Mouse (Mus musculus) liver, embryonic 14.5 days (tissue): Measurements from ENCODE around the gene Ralgapa1. TPM values are rescaled to one million over a fixed set of nuclear protein-coding genes. Genes with fewer than 3 reads are reported as not detected.
"Not testable (repeated sequence)": the region's sequence is repeated elsewhere in the genome, so short reads cannot be mapped to it uniquely, and the experiment has no call there.

Source experiments
- ATAC-seq: fragments of 200-750 bp; cut with Nextera tagmentation; 2 replicates; pipeline ENCODE4 v1.8.0; 2017; ENCODE audit warnings: moderate number of reproducible peaks, mild to moderate bottlenecking, moderate library complexity; ENCODE audit not compliant: insufficient read depth
- DNase-seq, 3 experiments: peaks; one replicate each; pipeline ENCODE4 v3.0.0-alpha.2; 2012 to 2013; ENCODE audit warnings: low read depth in 3 of 3, low spot score in 3 of 3
- H3K27ac ChIP-seq: fragments of 300-500 bp; sonication (generic); 2 replicates; pipeline ENCODE4 v1.5.1; 2014; ENCODE audit warnings: moderate library complexity, mild to moderate bottlenecking, control low read depth, inconsistent platforms
- H3K27me3 ChIP-seq: fragments of 300-500 bp; sonication (generic); 2 replicates; pipeline ENCODE4 v1.6.1; 2014; ENCODE audit warnings: mild to moderate bottlenecking, low read length, moderate library complexity; ENCODE audit not compliant: control insufficient read depth, insufficient read depth
- H3K36me3 ChIP-seq: fragments of 300-500 bp; sonication (generic); replicated peaks from 2 replicates; pipeline ENCODE4 v1.6.1; 2014; ENCODE audit warnings: low read depth; ENCODE audit not compliant: control insufficient read depth, insufficient read depth
- H3K4me1 ChIP-seq, 2 experiments: fragments of 200-500 bp in 1 of 2; fragments of 300-500 bp in 1 of 2; sonication (generic) in 1 of 2; replicated peaks; 2 replicates each; pipeline ENCODE4 v1.6.1; 2012 to 2014; ENCODE audit warnings: antibody characterized with exemption in 1 of 2, inconsistent platforms in 1 of 2, low read length in 1 of 2; ENCODE audit not compliant: control insufficient read depth in 2 of 2, insufficient read depth in 2 of 2
- H3K4me2 ChIP-seq: fragments of 300-500 bp; sonication (generic); 2 replicates; pipeline ENCODE4 v1.6.1; 2014; ENCODE audit warnings: low read depth, mild to moderate bottlenecking, control low read depth, moderate library complexity
- H3K4me3 ChIP-seq, 2 experiments: fragments of 200-500 bp in 1 of 2; fragments of 300-500 bp in 1 of 2; sonication (generic) in 1 of 2; 2 replicates each; pipeline ENCODE4 v1.5.1; 2012 to 2014; ENCODE audit warnings: low read depth in 2 of 2, low read length in 2 of 2, mild to moderate bottlenecking in 2 of 2, control low read depth in 1 of 2, inconsistent platforms in 1 of 2, moderate library complexity in 1 of 2; ENCODE audit not compliant: insufficient read depth in 1 of 2
- H3K9ac ChIP-seq: fragments of 300-500 bp; sonication (generic); replicated peaks from 2 replicates; pipeline ENCODE4 v1.6.1; 2014; ENCODE audit warnings: mild to moderate bottlenecking, control low read depth, moderate library complexity
- H3K9me3 ChIP-seq: fragments of 300-500 bp; sonication (generic); 2 replicates; pipeline ENCODE4 v1.6.1; 2016; ENCODE audit warnings: low read length, mixed read lengths; ENCODE audit not compliant: control insufficient read depth
- CTCF ChIP-seq: IDR thresholded peaks from 2 replicates; pipeline ENCODE4 v1.5.1; 2016; ENCODE audit warnings: antibody characterized with exemption, low read depth, control low read depth
- EP300 ChIP-seq: IDR thresholded peaks from 2 replicates; pipeline ENCODE4 v1.6.1; 2016; ENCODE audit warnings: antibody characterized with exemption, low read depth
- WGBS: fragments of 180-500 bp; shearing (Covaris S2); extraction: QIAGEN DNeasy Blood & Tissue Kit; methylation state at CpG from one replicate; pipeline ENCODE4 v1.1.7; 2014; ENCODE audit not compliant: insufficient replicate concordance; 5-methylcytosine and 5-hydroxymethylcytosine counted together
- polyA plus RNA-seq, 2 experiments: library from polyadenylated mRNA; depleted of rRNA in 1 of 2; stranded (reverse) in 1 of 2; unstranded in 1 of 2; fragments of >200 nt; fragmentation: Nextera tagmentation in 1 of 2; extraction: Ambion mirVana in 1 of 2; gene quantifications; 2 replicates each; pipeline versions ENCODE4 v1.2.1 to v1.2.3; 2012 to 2014

The Ralgapa1 gene
- polyA plus RNA-seq, 2 experiments: 4.3 to 8.8 TPM

- WGBS: 18% methylated on average over 3 of the region's 3 CpGs
- no peak overlapping the region for H3K4me3 ChIP-seq
- H3K9me3 ChIP-seq: no peaks in the 10 kb centered on the region
- peaks cover 21% of the 10 kb centered on the region for H3K27me3 ChIP-seq
- H3K9ac ChIP-seq: no peak overlapping the region
- H3K27ac ChIP-seq: no peak overlapping the region
- H3K36me3 ChIP-seq: no peaks in the 10 kb centered on the region
- DNase-seq: no peak
- H3K4me2 ChIP-seq: no peak overlapping the region
- H3K4me1 ChIP-seq: no peaks in the 10 kb centered on the region
- ATAC-seq: no peak
- TF ChIP-seq EP300 (no peak), CTCF (no peak)
Measured at GRCm38 (mm10) chr12:55604411-55604810, 216.6 kb downstream of the Ralgapa1 start.

- 7% methylated on average over 42 of the region's 42 CpGs for WGBS
- peak; percentile 13; the same call in 1 of the 2 replicates for ATAC-seq
- Histone ChIP-seq H3K27me3 (peaks cover 46% of the 10 kb centered on the region), H3K4me2 (peak overlapping the region; percentile 60), H3K4me3 (no peak overlapping the region), H3K36me3 (no peaks in the 10 kb centered on the region), H3K9ac (no peak overlapping the region), H3K9me3 (no peaks in the 10 kb centered on the region), H3K4me1 (no peaks in the 10 kb centered on the region), H3K27ac (no peak overlapping the region)
- DNase-seq: no peak
- TF ChIP-seq CTCF: no peak
- TF ChIP-seq EP300: no peak
Measured at GRCm38 (mm10) chr12:55600503-55600994, 220.4 kb downstream of the Ralgapa1 start.

- peak in 1 of 3 experiments; percentile 16 for DNase-seq
Measured at GRCm38 (mm10) chr12:55599639-55600502, 221.1 kb downstream of the Ralgapa1 start.

GRCm38 (mm10) chr12:55598887-55599561 lies 221.9 kb downstream of the Ralgapa1 start, which contains the start of gene Insm2:
Gene Insm2, plus strand, starts transcription at chr12:55599427.
- peak within 1 kb of the TSS; percentile 19 to 38; a peak in 3 of 4 replicates for H3K4me3 ChIP-seq
- H3K9ac ChIP-seq: no peak within 1 kb of the TSS
- peak within 1 kb of the TSS; percentile 60 for H3K4me2 ChIP-seq
- H3K27ac ChIP-seq: no peak within 1 kb of the TSS
- DNase-seq (no peak), ATAC-seq (no peak)
- peaks cover 46% of the 10 kb centered on the region for H3K27me3 ChIP-seq
- 1% methylated on average over 73 of the region's 77 CpGs for WGBS
- H3K36me3 ChIP-seq: no peaks in the 10 kb centered on the region
- H3K4me1 ChIP-seq: no peaks in the 10 kb centered on the region
- H3K9me3 ChIP-seq: no peaks in the 10 kb centered on the region
- no peak for TF ChIP-seq CTCF
- TF ChIP-seq EP300: no peak

More at GRCm38 (mm10) chr12:55599639-55600502, 221.1 kb downstream of the Ralgapa1 start:
- no peak overlapping the region for H3K9ac ChIP-seq
- peaks cover 46% of the 10 kb centered on the region for H3K27me3 ChIP-seq
- no peaks in the 10 kb centered on the region for H3K4me1 ChIP-seq
- TF ChIP-seq EP300: no peak
- no peak for TF ChIP-seq CTCF
- no peaks in the 10 kb centered on the region for H3K36me3 ChIP-seq
- no peaks in the 10 kb centered on the region for H3K9me3 ChIP-seq
- ATAC-seq: peak; percentile 41; the same call in 1 of the 2 replicates
- H3K27ac ChIP-seq: no peak overlapping the region
- WGBS: 1% methylated on average over 107 of the region's 109 CpGs
- H3K4me3 ChIP-seq: peak overlapping the region in 1 of 2 experiments; percentile 38; a peak in 2 of 4 replicates
- H3K4me2 ChIP-seq: peak overlapping the region; percentile 60

- 7% methylated on average over 7 of the region's 7 CpGs for WGBS
- H3K4me1 ChIP-seq: no peaks in the 10 kb centered on the region
- no peaks in the 10 kb centered on the region for H3K36me3 ChIP-seq
- DNase-seq (no peak), ATAC-seq (no peak)
- H3K4me3 ChIP-seq: peak overlapping the region in 1 of 2 experiments; percentile 38; a peak in 1 of 4 replicates
- no peak overlapping the region for H3K9ac ChIP-seq
- no peak overlapping the region for H3K27ac ChIP-seq
- no peak for TF ChIP-seq EP300
- TF ChIP-seq CTCF: no peak
- peaks cover 46% of the 10 kb centered on the region for H3K27me3 ChIP-seq
- H3K9me3 ChIP-seq: no peaks in the 10 kb centered on the region
- peak overlapping the region; percentile 60; the same call in 1 of the 2 replicates for H3K4me2 ChIP-seq
Measured at GRCm38 (mm10) chr12:55598537-55598886, 222.5 kb downstream of the Ralgapa1 start.

- not testable (repeated sequence) for H3K4me2 ChIP-seq, H3K36me3 ChIP-seq, H3K4me3 ChIP-seq, H3K27me3 ChIP-seq, ATAC-seq, H3K9ac ChIP-seq, H3K27ac ChIP-seq, DNase-seq, H3K9me3 ChIP-seq, H3K4me1 ChIP-seq
- 39% methylated on average over 9 of the region's 9 CpGs for WGBS
Measured at GRCm38 (mm10) chr12:55586936-55587335, 234.0 kb downstream of the Ralgapa1 start.
